Mouse (Mus musculus) right cerebral cortex, adult 2 months (tissue): Measurements from ENCODE around the gene Tgm6.

ENCODE experiments used
- DNase-seq, 2 experiments: peaks; one replicate each; pipeline ENCODE4 v3.0.0; 2021 to 2022; ENCODE audit warnings: low spot score in 2 of 2

Gene Tgm6

GRCm38 (mm10) chr2:130112116-130112515 lies at the start of gene Tgm6:
Gene Tgm6 (plus strand): TSS chr2:130112416.
- DNase-seq, result no peak

- DNase-seq, result peak; percentile 54 to 66
These were observed 44.0 kb upstream of the Tgm6 start for GRCm38 (mm10) chr2:130068228-130068627.

- DNase-seq, result no peak
These were observed 41.8 kb upstream of the Tgm6 start for GRCm38 (mm10) chr2:130070396-130070795.

GRCm38 (mm10) chr2:130112804-130113203 lies 588 bp downstream of the Tgm6 start:
- DNase-seq, result no peak

- DNase-seq, result peak in 1 of 2 experiments; percentile 21
These were observed 1.2 kb downstream of the Tgm6 start for GRCm38 (mm10) chr2:130113379-130113778.

GRCm38 (mm10) chr2:130118649-130119048 lies 6.4 kb downstream of the Tgm6 start:
- DNase-seq, result no peak

GRCm38 (mm10) chr2:130125279-130126059 lies 13.3 kb downstream of the Tgm6 start:
- no peak for DNase-seq

GRCm38 (mm10) chr2:130126073-130126472 lies 13.9 kb downstream of the Tgm6 start:
- no peak for DNase-seq

GRCm38 (mm10) chr2:130129687-130130086 lies 17.5 kb downstream of the Tgm6 start:
- DNase-seq, result no peak

GRCm38 (mm10) chr2:130143011-130143410 lies 30.8 kb downstream of the Tgm6 start:
- no peak for DNase-seq

GRCm38 (mm10) chr2:130144703-130145324 lies 32.6 kb downstream of the Tgm6 start:
- no peak for DNase-seq

- DNase-seq, result no peak
These were observed 34.0 kb downstream of the Tgm6 start for GRCm38 (mm10) chr2:130146089-130146668.

GRCm38 (mm10) chr2:130155171-130155570 lies 43.0 kb downstream of the Tgm6 start:
- DNase-seq, result no peak

GRCm38 (mm10) chr2:130155851-130156250 lies 43.6 kb downstream of the Tgm6 start:
- no peak for DNase-seq

GRCm38 (mm10) chr2:130157231-130158087 lies 45.2 kb downstream of the Tgm6 start:
- no peak for DNase-seq

- DNase-seq, result no peak
These were observed 45.8 kb downstream of the Tgm6 start for GRCm38 (mm10) chr2:130158088-130158437.

- DNase-seq, result no peak
These were observed 50.5 kb downstream of the Tgm6 start for GRCm38 (mm10) chr2:130162701-130163100.

GRCm38 (mm10) chr2:130166311-130167214 lies 54.3 kb downstream of the Tgm6 start:
- peak in 1 of 2 experiments; percentile 42 for DNase-seq

GRCm38 (mm10) chr2:130167861-130168260 lies 55.6 kb downstream of the Tgm6 start:
- DNase-seq, result peak; percentile 75 to 81

GRCm38 (mm10) chr2:130171674-130172073 lies 59.5 kb downstream of the Tgm6 start:
- no peak for DNase-seq

GRCm38 (mm10) chr2:130176820-130177219 lies 64.6 kb downstream of the Tgm6 start:
- DNase-seq, result no peak
